Mouse (Mus musculus) kidney, postnatal 25 days (tissue): ENCODE measurements around the gene Gm5485.

Experiments
- DNase-seq, 2 experiments: peaks; one replicate each; pipeline ENCODE4 v3.0.0; 2021; ENCODE audit warnings: mixed read lengths in 2 of 2

Gene Gm5485

DNA sequence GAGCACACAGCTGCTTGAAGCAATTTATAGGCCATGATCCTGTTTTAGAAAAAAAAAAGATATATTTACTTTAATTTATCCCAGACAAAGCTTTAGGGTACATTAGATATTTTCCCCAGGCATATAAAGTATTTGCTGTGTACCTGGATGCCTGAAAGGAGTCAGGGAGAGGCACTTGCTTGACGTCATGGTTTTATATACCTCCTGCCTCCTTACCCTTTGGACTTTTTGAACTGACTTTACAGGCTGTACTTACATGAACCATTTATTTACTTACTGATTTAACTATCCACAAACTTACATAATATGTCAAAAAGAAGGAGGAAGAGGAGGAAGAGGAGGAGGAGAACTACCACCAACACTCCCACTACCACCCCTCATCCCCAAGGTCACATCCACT lies at the start of gene Gm5485:
TSS of gene Gm5485 (minus strand) at position 171 of the 400 bp plus-strand sequence.
- DNase-seq: no peak

DNA sequence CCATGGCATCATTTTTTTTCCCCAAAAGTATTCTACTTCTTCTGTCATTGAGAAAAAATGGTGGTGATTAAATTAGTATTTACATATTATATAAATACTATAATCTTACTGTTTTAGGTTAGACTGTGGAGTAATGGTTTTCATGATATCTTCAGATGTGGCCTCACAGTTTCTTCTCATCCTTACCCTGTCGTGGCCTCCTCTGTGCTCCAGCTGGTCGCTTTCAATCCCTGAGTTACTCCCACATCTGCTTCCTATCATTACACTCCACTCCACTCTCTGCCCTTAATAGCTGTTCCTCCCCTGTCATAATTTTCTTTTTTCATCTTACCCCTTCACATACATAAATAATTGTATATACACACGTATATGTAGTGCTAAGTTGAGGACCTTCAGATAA lies 41.0 kb upstream of the Gm5485 start:
- no peak for DNase-seq

DNA sequence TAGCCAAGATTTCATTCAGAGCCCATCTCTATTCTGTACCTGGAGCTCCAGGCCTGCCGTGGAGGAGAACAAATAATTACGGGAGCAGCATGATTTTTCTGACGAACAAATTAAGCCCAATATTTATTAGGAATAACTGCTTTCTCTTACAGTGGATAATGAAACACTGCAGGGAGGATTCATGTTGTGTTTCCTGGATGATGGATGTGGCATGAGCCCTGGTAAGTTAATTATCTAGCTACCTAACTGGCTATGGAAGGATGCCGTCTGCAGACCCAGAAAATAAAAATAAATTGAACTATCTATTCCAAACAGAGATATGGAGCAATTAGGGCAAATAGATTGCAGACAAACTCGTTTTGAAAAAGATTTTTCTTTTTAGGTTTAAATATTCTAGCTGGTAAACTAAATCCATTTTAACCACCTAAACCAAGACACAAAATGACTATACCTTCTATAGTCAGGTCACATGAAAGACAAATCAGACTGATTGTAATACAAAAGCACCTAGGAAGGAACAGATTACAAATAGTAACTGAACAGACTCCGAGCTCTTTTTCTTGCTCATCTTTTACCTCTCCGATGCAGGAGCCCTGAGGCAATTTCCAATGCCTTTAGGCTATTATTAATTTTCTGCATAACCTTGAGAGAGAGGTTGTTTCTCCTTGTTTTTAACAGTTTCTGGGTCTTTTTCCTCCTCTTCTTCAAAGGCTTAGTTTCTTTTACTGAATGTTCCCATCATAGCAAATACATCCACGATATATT lies 34.1 kb upstream of the Gm5485 start:
- no peak for DNase-seq

DNA sequence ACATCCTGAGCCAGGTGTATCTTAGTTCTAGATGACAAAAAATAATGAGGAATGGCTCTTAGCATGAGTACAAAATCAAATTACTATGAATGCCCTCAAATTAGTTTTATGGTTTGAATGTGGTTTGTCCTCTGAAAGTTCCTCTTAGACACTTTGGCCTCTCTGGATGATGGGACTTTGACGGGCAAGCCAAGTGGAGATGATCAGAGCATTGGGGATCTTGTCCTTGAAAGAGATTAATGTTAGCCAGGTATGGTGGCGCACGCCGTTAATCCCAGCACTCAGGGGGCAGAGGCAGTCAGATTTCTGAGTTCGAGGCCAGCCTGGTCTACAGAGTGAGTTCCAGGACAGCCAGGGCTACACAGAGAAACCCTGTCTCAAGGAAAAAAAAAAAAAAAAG lies 32.4 kb upstream of the Gm5485 start:
- DNase-seq: no peak

DNA sequence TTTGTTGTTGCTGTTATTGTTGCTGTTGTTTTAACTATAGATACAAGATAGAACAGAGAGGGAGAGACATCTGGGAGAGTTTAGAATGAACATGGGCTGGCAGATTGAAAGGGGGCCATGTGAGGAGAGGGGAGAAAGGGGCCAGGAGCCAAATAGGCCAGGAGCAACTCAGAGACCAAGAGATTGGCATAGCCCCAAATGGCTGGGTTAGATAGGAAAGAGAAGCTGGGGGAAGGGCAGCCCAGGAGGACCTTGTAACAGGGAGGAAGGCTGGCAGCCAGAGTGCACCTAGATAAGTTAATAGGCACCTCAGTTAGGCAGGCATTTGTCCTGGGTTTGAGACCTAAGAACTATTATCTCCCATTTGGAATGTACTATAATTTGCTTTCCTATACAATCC lies 25.3 kb upstream of the Gm5485 start:
- DNase-seq: peak; percentile 43 to 47

DNA sequence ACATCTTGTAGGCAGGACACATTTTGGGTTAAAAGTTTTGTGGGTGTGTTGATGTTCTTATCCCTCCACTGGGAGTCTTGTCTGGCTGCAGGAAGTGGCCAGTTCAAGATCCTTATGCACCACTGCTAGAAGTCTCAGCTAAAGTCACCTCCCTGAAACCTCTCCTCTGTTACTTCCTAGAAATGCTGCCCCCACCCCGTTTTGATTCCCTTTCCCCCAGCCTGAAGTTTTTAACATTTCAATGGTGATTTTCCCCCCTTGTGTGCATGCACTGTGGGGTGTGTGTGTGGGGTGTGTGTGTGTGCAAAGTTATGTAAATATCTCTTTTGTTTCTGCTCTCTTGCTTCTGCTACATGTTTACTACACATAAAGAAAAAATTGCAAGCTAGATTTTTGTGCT lies 23.2 kb upstream of the Gm5485 start:
- no peak for DNase-seq

DNA sequence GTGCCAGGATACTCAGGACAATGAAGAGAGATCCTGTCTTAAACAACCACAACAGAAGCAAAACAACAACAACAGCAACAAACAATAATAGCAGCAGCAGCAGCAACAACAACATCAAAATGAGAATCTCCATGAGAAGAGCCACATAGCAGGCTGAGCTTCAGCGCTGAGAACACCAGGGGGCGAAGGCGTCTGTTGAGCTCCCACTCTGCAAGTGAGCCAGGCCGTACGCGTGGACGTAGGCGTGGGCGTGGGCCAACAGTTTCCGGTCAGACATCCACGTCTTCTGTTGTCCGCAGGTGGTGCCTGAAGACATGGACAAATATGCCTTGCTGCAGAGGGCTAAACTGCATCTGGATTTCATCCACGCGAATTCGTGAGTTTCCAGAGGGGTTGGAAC lies 18.8 kb upstream of the Gm5485 start, which contains the start of gene Morc1:
TSS of gene Morc1 (plus strand) at position 211 of the 400 bp plus-strand sequence.
- no peak for DNase-seq

DNA sequence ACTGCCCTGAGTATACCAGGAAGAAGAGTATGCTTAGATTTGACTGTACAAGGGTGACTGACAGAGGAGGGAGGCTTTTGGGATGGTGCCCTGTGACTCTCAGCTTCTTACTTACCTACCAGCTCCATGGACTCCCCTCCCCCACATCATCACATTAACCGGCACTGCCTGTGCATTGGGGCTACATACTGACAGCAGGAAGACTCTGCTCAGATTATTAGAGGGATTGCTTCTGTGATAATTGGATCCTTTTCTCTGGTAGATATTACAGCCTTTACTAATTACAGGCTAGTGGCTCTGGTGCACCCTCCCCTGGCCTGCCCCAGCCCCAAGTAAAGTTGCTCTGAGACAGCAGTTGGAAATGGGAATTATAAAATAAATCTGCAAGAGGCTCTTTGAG lies 17.2 kb upstream of the Gm5485 start:
- DNase-seq: no peak

DNA sequence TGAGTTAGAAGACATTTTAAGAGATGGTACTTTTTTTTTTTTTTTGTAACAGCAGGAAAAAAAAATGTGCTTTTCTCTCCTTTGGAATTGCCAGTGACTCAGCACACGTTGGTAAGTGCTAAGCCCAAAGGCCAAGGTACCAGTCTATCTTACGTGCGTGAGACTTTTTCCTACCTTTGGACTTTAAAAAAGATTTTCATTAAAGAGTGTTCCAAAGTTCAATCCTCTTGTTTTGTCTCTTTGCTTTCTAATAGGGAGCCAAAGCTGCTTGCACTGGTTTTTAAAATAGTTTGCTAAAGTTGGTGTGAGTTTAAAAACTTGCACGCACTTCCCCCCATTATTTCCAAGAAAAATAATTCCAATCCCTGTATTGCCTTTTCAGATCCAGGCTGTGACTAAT lies 11.9 kb upstream of the Gm5485 start:
- peak; percentile 15 to 38 for DNase-seq

DNA sequence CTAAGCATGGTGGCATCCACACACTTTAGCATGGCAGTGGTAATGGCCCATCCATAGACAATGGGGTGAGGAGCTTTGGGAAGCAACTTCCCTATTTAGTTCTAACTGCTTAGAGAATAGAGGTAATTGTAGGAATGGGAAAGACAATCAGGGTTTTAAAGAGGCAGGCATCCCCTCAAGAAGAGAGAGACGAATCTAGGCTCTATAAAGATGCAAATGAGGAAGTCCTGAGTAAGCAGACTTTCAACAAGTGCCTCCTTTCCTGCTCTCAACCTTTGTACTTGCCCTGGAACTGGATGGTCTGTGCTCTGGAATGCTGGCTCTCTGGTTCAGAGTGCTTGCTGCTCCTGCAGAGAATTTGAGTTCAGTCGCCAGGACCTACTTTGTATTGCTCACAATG lies 10.3 kb upstream of the Gm5485 start:
- peak; percentile 65 to 88 for DNase-seq

DNA sequence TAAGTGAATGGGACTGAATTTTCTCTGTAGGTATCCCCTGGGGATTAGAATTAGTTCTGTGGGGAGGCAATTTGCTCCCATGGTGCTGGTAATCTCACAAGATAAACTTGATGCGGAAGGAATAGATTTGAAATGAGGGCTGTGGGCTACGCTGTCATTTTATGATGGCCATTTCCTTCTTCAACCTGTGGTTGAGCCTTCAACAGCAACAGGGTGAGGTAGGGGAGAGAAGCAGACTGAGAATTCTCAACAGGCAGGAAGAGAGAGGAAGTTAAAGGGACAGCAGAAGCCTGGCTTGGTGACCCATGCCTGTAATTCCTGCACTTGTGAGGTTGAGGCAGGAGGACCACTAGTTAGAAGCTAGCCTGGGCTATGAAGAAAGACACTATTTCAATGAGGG lies 6.8 kb upstream of the Gm5485 start:
- DNase-seq: no peak

DNA sequence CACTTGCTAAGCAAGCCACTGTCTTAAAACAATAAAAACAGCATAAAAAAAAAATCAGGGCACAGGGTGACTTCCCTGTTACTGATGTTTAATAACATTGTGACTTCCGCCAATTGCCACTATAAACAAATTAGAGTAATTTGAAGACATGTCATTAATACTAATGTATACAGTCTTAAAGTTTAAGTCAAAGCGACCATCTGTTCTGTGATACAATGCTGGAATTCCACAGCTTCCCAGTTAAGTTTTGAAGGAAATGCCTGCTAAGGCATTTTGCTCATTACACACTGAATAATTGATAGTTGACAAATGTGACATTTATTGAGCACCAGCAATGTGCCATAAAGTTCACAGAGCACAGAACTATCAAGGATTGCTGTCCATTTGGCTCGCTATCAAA lies 6.3 kb upstream of the Gm5485 start:
- DNase-seq: no peak

DNA sequence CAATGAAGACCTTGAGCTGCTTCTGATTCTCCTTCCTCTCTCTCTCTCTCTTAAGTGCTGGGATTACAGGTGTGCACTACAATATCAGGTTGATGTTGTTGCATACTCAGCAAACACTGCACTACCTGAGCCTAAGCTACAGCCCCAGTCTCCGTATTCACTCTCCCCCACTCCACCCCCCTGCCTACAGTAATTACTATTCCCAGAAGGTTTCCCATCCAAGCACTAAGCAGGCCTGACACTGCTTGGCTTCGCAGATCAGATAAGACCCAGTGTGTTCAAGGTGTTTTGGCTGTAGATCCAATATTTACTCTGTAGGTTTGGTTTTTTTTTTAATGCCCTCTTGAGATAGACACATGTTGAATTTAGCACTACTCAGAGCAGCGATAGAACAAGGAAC lies 2.1 kb downstream of the Gm5485 start:
- no peak for DNase-seq

DNA sequence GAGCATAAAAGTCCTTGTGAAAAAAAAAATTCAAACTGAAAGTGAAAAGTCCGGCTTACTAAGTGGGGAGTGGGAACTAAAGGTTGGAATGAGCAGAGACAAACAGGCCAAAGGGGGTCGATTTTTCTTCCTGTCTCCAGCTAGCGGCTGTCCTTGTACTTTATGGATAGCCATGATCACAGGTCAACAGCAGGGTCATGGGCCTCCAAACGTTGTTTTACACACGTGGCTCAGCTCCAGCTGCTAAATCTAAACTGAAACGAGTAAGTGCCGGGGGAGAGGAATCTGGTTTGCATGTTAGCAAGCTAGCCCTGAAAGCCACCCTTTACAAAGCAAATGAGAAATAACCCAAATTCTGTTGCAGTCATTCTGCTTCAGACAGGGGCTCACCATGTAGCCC lies 2.6 kb downstream of the Gm5485 start:
- peak in 1 of 2 experiments; percentile 18 for DNase-seq

DNA sequence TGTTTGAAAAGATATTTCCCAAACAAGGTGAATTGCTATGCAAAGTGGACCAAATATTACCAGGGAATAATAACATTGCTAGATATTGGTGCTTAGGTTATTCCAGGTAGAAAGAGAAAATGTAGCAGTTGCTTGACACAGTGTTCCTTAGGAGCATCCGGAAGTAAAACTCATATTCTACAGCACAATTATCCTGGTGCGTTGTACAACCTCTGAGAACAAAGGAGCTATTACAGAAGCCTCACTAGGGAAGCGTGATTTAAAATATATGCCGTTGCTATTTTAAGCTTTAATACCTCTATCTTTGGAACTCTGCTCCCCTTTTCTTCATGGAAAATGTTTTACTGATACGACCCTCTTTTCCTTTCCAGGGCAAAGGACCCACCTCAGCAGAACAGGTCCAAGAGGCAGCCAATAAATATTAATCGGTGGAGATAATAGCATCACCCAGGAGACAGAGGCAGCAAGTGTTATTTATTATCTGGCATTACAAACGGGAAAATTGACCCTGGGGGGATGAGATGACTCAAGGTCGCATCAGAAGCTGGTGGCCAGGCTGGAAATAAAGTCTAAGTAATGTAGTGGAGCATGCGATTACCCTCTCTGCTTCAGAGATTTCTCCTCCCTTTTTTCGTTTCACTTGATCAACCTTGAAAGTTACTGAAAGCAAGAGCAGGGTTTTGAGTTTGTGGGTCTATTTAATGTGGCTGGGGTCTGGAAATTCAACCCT lies 6.4 kb downstream of the Gm5485 start:
- DNase-seq: peak in 1 of 2 experiments; percentile 5

DNA sequence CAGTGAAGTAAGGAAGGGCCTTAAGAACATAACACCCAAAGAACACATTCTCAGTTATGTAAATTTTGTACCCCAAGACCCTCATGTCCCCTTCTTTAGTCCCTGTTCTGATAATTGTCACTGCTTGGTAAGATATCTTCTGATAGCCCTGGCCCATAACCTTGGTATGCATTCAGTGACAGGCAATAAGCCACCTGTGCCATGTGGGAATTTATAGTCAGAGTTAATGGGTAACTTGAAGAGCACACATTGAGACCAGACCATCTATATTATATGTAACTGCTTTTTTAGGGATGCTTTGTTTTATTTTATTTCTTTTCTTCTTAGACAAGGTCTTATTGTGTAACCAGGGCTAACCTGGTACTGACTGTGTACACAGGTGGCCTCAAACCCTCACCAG lies 8.2 kb downstream of the Gm5485 start:
- DNase-seq: no peak

DNA sequence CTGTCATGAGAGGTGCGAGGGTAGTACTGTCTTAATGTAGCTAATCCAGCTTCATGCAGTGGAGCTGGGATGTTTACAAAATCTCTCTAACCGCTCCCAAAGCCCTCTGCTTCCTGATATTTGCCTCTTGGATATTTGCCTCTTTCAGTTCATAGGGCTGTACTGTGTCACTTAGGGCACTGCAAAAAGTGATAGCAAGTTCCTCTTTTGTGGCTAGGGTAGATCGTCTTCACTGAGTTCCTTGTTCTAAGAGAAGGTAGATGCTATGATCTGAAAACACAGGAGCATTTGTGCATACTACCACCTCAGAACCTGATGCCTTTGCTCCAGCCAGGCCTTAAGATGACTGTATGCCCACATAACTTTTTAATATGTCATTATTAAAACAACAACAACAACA lies 8.8 kb downstream of the Gm5485 start:
- no peak for DNase-seq

DNA sequence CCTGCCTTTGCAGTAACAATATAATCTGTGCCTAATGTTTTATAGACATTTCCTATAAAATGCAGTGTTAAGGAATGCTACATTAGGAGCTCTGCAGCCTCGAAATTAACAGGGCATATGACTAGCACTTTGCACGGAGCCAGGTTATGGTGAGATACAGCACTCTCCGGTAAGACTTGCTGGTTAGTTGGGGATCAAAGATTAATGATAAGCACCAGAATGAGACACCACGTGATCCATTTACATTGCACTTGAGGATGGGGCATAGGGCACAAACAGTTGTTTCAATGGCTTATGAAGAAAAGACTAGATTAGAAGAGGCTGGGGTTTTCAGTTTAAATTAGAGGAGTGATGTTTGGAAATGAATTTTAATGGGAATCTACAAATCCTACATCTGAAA lies 9.3 kb downstream of the Gm5485 start:
- DNase-seq: no peak

DNA sequence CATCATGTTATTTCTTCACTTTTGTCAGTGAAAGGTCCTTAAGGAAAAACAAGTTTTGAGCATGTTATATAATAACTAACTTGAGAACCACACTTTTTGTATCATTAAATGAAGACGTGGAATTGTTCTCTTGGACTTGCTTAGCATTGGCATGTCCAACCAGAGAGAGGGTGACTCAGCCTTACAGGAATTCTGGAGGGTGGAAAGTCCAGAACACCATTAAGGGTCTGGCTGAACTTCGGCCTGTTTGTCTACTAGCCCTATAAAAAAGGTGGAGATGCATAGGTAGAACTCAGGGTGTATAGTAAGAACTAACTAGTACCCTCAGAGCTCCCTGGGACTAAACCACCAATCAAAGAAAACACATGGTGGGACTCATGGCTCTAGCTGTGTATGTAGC lies 16.9 kb downstream of the Gm5485 start:
- no peak for DNase-seq

DNA sequence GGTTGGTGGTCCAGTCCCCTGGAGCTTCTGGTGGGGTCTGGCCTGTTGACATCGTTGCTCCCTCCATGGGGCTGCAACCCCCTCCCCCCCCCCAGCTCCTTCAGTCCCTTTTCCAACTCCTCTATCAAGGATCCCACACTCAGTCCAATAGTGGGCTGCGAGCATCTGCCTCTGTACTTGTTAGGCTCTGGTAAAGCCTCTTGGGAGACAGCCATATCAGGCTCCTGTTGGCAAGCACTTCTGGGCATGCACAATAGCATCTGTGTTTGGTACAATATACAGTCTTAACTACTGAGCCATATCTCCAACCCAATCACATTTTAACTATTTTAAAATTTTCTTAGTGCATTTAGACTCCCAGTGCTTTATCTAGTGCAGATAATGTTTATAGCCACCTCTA lies 25.2 kb downstream of the Gm5485 start:
- no peak for DNase-seq

DNA sequence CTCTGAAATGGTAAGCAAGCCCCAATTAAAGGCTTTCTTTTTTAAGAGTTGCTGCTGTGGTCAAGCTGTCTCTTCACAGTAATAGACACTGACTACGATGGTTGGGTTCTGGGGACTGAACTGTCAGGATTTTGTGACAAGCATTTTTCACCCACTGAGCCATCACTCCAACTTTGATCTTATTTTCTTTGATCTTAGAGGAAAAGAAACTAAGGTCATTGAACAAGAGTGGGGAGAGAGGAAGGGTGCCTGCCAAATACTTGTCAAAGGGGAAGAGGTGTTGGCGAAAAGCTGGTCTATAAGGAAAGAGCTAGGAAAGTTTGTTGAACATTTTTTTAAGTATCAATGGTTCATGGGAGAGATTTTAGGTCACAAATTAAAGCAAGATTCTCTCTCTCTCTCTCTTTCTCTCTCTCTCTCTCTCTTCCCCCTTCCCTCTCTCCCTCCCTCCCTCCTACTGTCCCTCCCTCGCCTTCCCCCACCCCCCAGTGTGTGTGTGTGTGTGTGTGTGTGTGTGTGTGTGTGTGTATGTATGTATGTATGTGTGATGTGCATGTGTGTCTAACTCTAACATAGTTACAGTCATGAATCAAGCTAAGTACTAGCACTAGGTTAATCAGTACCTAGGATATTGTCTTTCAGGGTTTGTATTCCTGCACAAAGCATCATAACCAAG lies 28.5 kb downstream of the Gm5485 start:
- DNase-seq: no peak

DNA sequence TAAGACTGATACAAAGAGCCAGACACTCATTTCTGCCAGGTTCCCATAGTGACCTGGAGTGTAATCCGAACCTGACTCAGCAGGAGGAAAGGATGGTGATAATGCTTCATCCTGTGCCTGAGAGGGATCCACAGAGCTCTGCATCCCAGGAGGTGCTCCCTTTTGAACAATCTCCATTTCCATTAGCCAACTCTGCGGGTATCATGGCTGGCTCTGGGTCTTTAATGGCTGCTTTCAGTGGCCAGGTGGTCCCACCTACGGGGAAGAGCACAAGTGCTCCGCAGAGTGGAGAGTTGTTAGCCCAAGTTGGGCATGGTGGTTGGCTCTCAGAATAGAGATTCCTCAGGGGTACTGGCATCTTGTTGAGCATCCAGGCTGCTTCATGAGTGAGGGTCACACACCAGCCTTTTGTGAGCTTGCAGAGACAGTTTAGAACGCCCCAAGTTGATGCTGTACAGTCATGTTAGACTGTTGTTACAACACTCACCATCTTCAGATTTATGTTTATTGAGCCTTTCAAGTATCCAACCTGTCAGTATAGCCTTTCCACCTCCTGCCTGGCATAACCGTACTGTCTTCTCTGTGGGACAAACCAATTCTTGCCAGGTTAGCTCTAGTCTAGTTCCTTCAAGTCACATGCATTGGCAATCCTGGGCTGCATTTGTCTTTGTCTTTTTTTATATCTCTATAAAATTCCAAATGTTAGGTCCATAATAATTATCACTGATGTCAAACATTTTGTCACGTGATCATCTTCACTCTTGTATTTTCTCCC lies 38.3 kb downstream of the Gm5485 start:
- no peak for DNase-seq

DNA sequence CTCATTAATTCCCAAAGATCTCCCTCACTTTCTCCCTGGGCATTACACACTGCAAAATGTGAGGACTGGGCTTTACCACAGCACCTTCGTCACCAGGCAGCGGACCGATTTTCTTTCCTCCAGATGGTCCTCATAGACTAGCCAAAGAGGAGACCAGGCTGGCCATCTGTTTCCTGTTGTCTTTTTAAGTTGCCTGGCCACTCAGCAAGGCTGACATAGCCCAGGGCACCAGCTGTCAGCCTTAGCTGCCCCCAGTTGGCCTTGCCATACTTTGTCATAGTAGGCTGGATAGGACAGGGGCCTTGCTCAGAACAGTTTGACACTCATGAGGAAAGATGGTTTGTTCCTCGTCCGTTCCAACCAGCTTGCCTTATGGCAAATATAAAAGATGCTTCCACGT lies 39.8 kb downstream of the Gm5485 start:
- no peak for DNase-seq
